Mouse (Mus musculus): ENCODE measurements around the gene Pln.

The Pln gene

GRCm38 (mm10) chr10:53337162-53337923 is at the start of gene Pln:
Gene Pln (plus strand): TSS chr10:53337667.
- in situ Hi-C loops (cut with MboI, MseI), result no loop called here

GRCm38 (mm10) chr10:53305867-53306266 is 31.6 kb upstream of the Pln start:
- in situ Hi-C loops (cut with MboI, MseI), result no loop called here

GRCm38 (mm10) chr10:53306674-53307073 is 30.8 kb upstream of the Pln start:
- in situ Hi-C loops (cut with MboI, MseI), result no loop called here

- in situ Hi-C loops (cut with MboI, MseI), result no loop called here
These were observed 14.1 kb upstream of the Pln start for GRCm38 (mm10) chr10:53323367-53323766.

- in situ Hi-C loops (cut with MboI, MseI), result no loop called here
These were observed 12.8 kb upstream of the Pln start for GRCm38 (mm10) chr10:53324663-53325062.

GRCm38 (mm10) chr10:53326367-53326766 is 11.1 kb upstream of the Pln start:
- in situ Hi-C loops (cut with MboI, MseI), result no loop called here

GRCm38 (mm10) chr10:53329257-53329656 is 8.2 kb upstream of the Pln start:
- in situ Hi-C loops (cut with MboI, MseI), result no loop called here

GRCm38 (mm10) chr10:53332752-53333151 is 4.7 kb upstream of the Pln start:
- in situ Hi-C loops (cut with MboI, MseI), result no loop called here

GRCm38 (mm10) chr10:53335266-53335665 is 2.2 kb upstream of the Pln start:
- in situ Hi-C loops (cut with MboI, MseI), result no loop called here

GRCm38 (mm10) chr10:53335974-53336373 is 1.5 kb upstream of the Pln start:
- in situ Hi-C loops (cut with MboI, MseI), result no loop called here

GRCm38 (mm10) chr10:53339045-53339444 is 1.6 kb downstream of the Pln start:
- in situ Hi-C loops (cut with MboI, MseI), result no loop called here

GRCm38 (mm10) chr10:53341288-53341965 is 4.0 kb downstream of the Pln start:
- in situ Hi-C loops (cut with MboI, MseI), result loop anchor here (10.0 kb wide), 1 partner anchor 163 kb away; no protein-coding TSS in a partner anchor

- in situ Hi-C loops (cut with MboI, MseI), result loop anchor here (10.0 kb wide), 1 partner anchor 163 kb away; no protein-coding TSS in a partner anchor
These were observed 4.8 kb downstream of the Pln start for GRCm38 (mm10) chr10:53342166-53342728.

GRCm38 (mm10) chr10:53343384-53343783 is 5.9 kb downstream of the Pln start:
- in situ Hi-C loops (cut with MboI, MseI), result loop anchor here (10.0 kb wide), 1 partner anchor 161 kb away; no protein-coding TSS in a partner anchor

GRCm38 (mm10) chr10:53343865-53344264 is 6.4 kb downstream of the Pln start:
- in situ Hi-C loops (cut with MboI, MseI), result loop anchor here (10.0 kb wide), 1 partner anchor 161 kb away; no protein-coding TSS in a partner anchor

- in situ Hi-C loops (cut with MboI, MseI), result loop anchor here (5.0 to 10.0 kb wide), 2 partner anchors 159 to 247 kb away; no protein-coding TSS in a partner anchor
These were observed 8.0 kb downstream of the Pln start for GRCm38 (mm10) chr10:53345508-53345907.

- in situ Hi-C loops (cut with MboI, MseI), result loop anchor here (5.0 to 10.0 kb wide), 2 partner anchors 158 to 246 kb away; no protein-coding TSS in a partner anchor
These were observed 9.0 kb downstream of the Pln start for GRCm38 (mm10) chr10:53346506-53346905.

GRCm38 (mm10) chr10:53346916-53347315 is 9.4 kb downstream of the Pln start:
- in situ Hi-C loops (cut with MboI, MseI), result loop anchor here (5.0 to 10.0 kb wide), 2 partner anchors 158 to 245 kb away; no protein-coding TSS in a partner anchor

GRCm38 (mm10) chr10:53347787-53348755 is 10.6 kb downstream of the Pln start:
- in situ Hi-C loops (cut with MboI, MseI), result loop anchor here (5.0 to 10.0 kb wide), 2 partner anchors 157 to 244 kb away; no protein-coding TSS in a partner anchor

- in situ Hi-C loops (cut with MboI, MseI), result loop anchor here (5.0 to 10.0 kb wide), 2 partner anchors 156 to 243 kb away; no protein-coding TSS in a partner anchor
These were observed 11.8 kb downstream of the Pln start for GRCm38 (mm10) chr10:53349254-53349653.

GRCm38 (mm10) chr10:53353665-53354064 is 16.2 kb downstream of the Pln start:
- in situ Hi-C loops (cut with MboI, MseI), result loop anchor here (10.0 kb wide), 1 partner anchor 261 kb away; no protein-coding TSS in a partner anchor

Measured in T-helper 1 cell (primary cell).